ENCODE assay signal across 8 mouse cellular contexts in the genomic region with DNA sequence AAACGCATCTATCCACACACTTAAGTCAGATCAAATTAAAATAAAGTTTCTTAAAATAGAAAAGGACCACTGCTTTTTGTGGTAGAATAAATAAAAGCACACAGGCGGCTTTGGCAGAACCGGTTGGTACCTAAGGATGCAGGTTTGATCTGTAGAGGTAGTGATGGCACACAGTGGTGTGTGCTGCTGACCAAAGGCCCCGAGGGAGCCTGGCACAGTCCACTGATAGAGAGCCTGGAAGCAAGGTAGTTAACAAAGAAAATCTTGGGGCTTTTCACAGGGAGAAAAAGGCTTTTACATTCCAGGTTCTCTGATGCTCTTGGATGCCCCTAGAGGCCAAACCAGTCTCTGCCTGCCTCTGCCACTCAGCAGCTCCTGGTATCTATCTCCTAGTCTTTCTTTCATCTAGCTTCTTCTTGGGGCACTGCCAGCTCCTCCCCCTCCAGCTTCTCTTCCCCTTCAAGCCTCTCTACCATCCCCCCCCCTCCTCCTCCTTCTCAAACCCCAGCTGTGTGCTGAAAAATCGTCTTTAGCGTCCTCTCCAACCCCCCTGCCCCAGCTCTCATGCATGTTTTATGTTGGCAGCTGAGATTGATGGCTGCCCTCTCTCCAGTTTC.
A peak's percentile ranks its signal among the peaks of the same experiment; 100 is the strongest.
DNase-seq lines count a peak whose midpoint lies in the region; ATAC-seq lines count a peak whose summit lies in the region.

No protein-coding gene starts in this region.

- no peak overlapping the region for H3K4me2 ChIP-seq in forebrain, embryonic 14.5 days (ENCODE audit: low read length)

- no peaks in the 10 kb centered on the region for H3K27me3 ChIP-seq in forebrain, embryonic 14.5 days (replicated peaks; ENCODE audit: control insufficient read depth, insufficient read depth, low read length)
- no peaks in the 10 kb centered on the region for H3K27me3 ChIP-seq in limb, embryonic 10.5 days (ENCODE audit: low read depth, poor library complexity, severe bottlenecking)

- peaks cover 22% of the 10 kb centered on the region for H3K4me1 ChIP-seq in forebrain, embryonic 14.5 days (ENCODE audit: control insufficient read depth, insufficient read depth, low read length)
- peaks cover 44% of the 10 kb centered on the region for H3K4me1 ChIP-seq in limb, embryonic 10.5 days

- peak overlapping the region; percentile 84 for H3K27ac ChIP-seq in forebrain, embryonic 14.5 days (ENCODE audit: low read depth, low read length)
- H3K27ac ChIP-seq in limb, embryonic 10.5 days = peak overlapping the region; percentile 74

- H3K9me3 ChIP-seq in forebrain, embryonic 14.5 days (replicated peaks; ENCODE audit: control insufficient read depth, low read length) = no peaks in the 10 kb centered on the region
- no peaks in the 10 kb centered on the region for H3K9me3 ChIP-seq in limb, embryonic 10.5 days (replicated peaks)

- 31% methylated on average over 6 of the region's 6 CpGs for WGBS in forebrain, embryonic 14.5 days
- WGBS in limb, embryonic 10.5 days = 37% methylated on average over 6 of the region's 6 CpGs

- peak overlapping the region; percentile 35; the same call in 1 of the 2 replicates for H3K9ac ChIP-seq in forebrain, embryonic 14.5 days (ENCODE audit: low read length)

- ATAC-seq in cerebellum, adult (ENCODE audit: insufficient number of reproducible peaks, low FRiP score, low TSS enrichment) = peak; percentile 42; the same call in 1 of the 2 replicates
- ATAC-seq in forebrain, embryonic 14.5 days = peak; percentile 76

- no peak overlapping the region for H3K4me3 ChIP-seq in forebrain, embryonic 14.5 days (ENCODE audit: low read depth, low read length)
- H3K4me3 ChIP-seq in limb, embryonic 10.5 days = no peak overlapping the region

- no peaks in the 10 kb centered on the region for H3K36me3 ChIP-seq in forebrain, embryonic 14.5 days (ENCODE audit: control insufficient read depth, insufficient read depth, low read length)
- H3K36me3 ChIP-seq in limb, embryonic 10.5 days = no peaks in the 10 kb centered on the region

- peak; percentile 32 to 65 for DNase-seq in spleen, postnatal 4 days (ENCODE audit: low spot score in 2 of 2)
- no peak for DNase-seq in spleen, postnatal 14 days (ENCODE audit: low spot score in 2 of 2)
- peak; percentile 93 for DNase-seq in forebrain, embryonic 14.5 days (ENCODE audit: low spot score)
- DNase-seq in kidney, adult 18-20 months = peak; percentile 56
- peak; percentile 51 for DNase-seq in limb, embryonic 10.5 days (ENCODE audit: low spot score)
- DNase-seq in neural tube, embryonic 10.5 days (ENCODE audit: extremely low spot score, low spot score) = peak; percentile 75
- peak; percentile 58 for DNase-seq in urinary bladder, postnatal 25 days (ENCODE audit: low spot score)

Comparison
In these comparisons a context has a peak if more than half of its experiments do, and no peak if none do; other contexts are left out.
1. DNase-seq: peak in spleen, postnatal 4 days (2 of 2), forebrain, embryonic 14.5 days (single experiment), kidney, adult 18-20 months (single experiment), limb, embryonic 10.5 days (single experiment), neural tube, embryonic 10.5 days (single experiment) and urinary bladder, postnatal 25 days (single experiment); none in spleen, postnatal 14 days (0 of 2).